Mouse (Mus musculus) mouse trophoblast stem cell (cell line): ENCODE measurements around the gene Lamtor2.

ENCODE experiments used
- in situ Hi-C, 2 experiments: fragments of 300-500 bp; cut with MseI, MboI; formaldehyde crosslinking; loops; 2 replicates in 1 of 2; 3 replicates in 1 of 2; pipeline ENCODE4 v1.15.1; 2025

Gene Lamtor2

GRCm38 (mm10) chr3:88542486-88542885 is 10.4 kb downstream of the Lamtor2 start:
- in situ Hi-C loops = no loop called here

- in situ Hi-C loops = no loop called here
Observed at GRCm38 (mm10) chr3:88541622-88542401, 11.1 kb downstream of the Lamtor2 start.

GRCm38 (mm10) chr3:88540085-88540484 is 12.8 kb downstream of the Lamtor2 start:
- in situ Hi-C loops = no loop called here

GRCm38 (mm10) chr3:88539397-88539796 is 13.5 kb downstream of the Lamtor2 start:
- in situ Hi-C loops = no loop called here

GRCm38 (mm10) chr3:88538271-88539145 is 14.4 kb downstream of the Lamtor2 start:
- in situ Hi-C loops = no loop called here

GRCm38 (mm10) chr3:88537146-88537545 is 15.7 kb downstream of the Lamtor2 start:
- in situ Hi-C loops = no loop called here

GRCm38 (mm10) chr3:88536103-88536930 is 16.6 kb downstream of the Lamtor2 start:
- in situ Hi-C loops = no loop called here

- in situ Hi-C loops = no loop called here
Observed at GRCm38 (mm10) chr3:88535527-88535926, 17.3 kb downstream of the Lamtor2 start.

GRCm38 (mm10) chr3:88535005-88535404 is 17.9 kb downstream of the Lamtor2 start:
- in situ Hi-C loops = no loop called here

- in situ Hi-C loops = no loop called here
Observed at GRCm38 (mm10) chr3:88533706-88534105, 19.2 kb downstream of the Lamtor2 start.

GRCm38 (mm10) chr3:88532689-88533511 is 20.0 kb downstream of the Lamtor2 start:
- in situ Hi-C loops = no loop called here

GRCm38 (mm10) chr3:88532299-88532674 is 20.6 kb downstream of the Lamtor2 start, which contains the start of gene Mex3a:
Mex3a (plus strand) TSS chr3:88532395.
- in situ Hi-C loops = no loop called here

- in situ Hi-C loops = no loop called here
Observed at GRCm38 (mm10) chr3:88531348-88532298, 21.3 kb downstream of the Lamtor2 start.

- in situ Hi-C loops = no loop called here
Observed at GRCm38 (mm10) chr3:88530082-88530864, 22.6 kb downstream of the Lamtor2 start.

- in situ Hi-C loops = loop anchor here in 1 of 2 experiments (10.0 kb wide), 1 partner anchor 125 kb away; no protein-coding TSS in a partner anchor
Observed at GRCm38 (mm10) chr3:88529204-88530000, 23.5 kb downstream of the Lamtor2 start.

GRCm38 (mm10) chr3:88528646-88529045 is 24.2 kb downstream of the Lamtor2 start:
- in situ Hi-C loops = loop anchor here in 1 of 2 experiments (10.0 kb wide), 1 partner anchor 124 kb away; no protein-coding TSS in a partner anchor

GRCm38 (mm10) chr3:88527565-88527964 is 25.3 kb downstream of the Lamtor2 start:
- in situ Hi-C loops = loop anchor here in 1 of 2 experiments (10.0 kb wide), 1 partner anchor 123 kb away; no protein-coding TSS in a partner anchor
